Mouse (Mus musculus): Measurements from ENCODE around the gene Ccdc24. TPM values are rescaled to one million over a fixed set of nuclear protein-coding genes. Genes with fewer than 3 reads are reported as not detected.
A peak's percentile ranks its signal among the peaks of the same experiment; 100 is the strongest.

Ccdc24 gene
- total and polyA plus RNA-seq, 2 experiments from 2014 or later = 0.27 to 1.4 TPM

DNA sequence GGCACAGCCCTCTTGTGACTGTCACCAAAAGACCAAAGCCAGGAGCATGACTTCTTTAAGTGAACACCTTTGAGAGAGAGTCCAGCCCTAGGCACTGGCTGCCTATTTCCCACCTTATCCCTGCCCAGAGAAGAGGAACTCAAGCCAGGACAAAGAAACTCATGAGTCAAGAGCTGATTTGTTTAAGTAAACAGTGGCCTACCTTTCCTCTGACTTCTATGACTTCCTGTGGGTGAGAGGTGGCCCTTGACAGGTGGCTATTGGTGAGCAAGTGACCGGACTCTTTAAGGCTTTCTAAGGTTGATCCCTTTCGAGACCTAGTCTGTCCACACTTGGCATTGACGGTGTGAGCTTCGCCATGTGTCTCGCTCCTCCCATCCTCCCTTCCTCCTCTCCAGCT lies 31.5 kb downstream of the Ccdc24 start:
- DNase-seq (ENCODE audit: low spot score) (no peak), ATAC-seq (ENCODE audit: insufficient read depth, low read depth) (no peak)
- H3K36me3 ChIP-seq (replicated peaks; ENCODE audit: control insufficient read depth, insufficient read depth, low read length) = no peaks in the 10 kb centered on the region
- 88% methylated on average over 5 of the region's 5 CpGs for WGBS
- no peak overlapping the region for H3K9ac ChIP-seq (replicated peaks; ENCODE audit: low read depth, low read length)
- no peak overlapping the region for H3K4me3 ChIP-seq (ENCODE audit: low read depth, low read length)
- no peak for TF ChIP-seq CTCF (IDR thresholded peaks at IDR 0.05; ENCODE audit: low read depth)
- no peak for TF ChIP-seq EP300 (IDR thresholded peaks at IDR 0.05; ENCODE audit: low read depth)
- H3K9me3 ChIP-seq (replicated peaks; ENCODE audit: control insufficient read depth, low read length) = no peaks in the 10 kb centered on the region
- H3K27me3 ChIP-seq (ENCODE audit: control insufficient read depth, insufficient read depth, low read length) = no peaks in the 10 kb centered on the region
- no peak overlapping the region for H3K27ac ChIP-seq (ENCODE audit: low read depth)
- no peak overlapping the region for H3K4me2 ChIP-seq (ENCODE audit: low read depth, low read length)
- no peaks in the 10 kb centered on the region for H3K4me1 ChIP-seq (ENCODE audit: control insufficient read depth, insufficient read depth)

DNA sequence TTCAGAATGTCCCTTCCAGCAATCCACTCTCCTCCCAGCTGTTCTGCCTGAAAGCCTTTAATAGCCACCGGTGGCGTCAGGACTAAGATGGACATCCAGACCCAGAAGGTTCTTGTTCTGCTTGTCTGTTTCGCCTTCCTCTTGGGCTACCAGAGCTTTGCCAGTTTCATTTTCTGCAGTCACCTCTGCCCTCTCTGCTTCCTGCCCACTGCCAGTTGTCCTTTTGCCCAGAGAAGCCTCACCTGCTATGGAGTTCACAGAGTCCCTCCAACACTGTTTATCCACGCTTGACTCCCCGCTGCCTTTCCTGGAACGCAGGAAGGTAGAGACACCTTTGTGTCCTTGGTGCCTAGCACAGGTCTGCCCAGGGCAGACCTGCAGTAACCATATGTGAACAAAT lies 33.0 kb downstream of the Ccdc24 start:
- TF ChIP-seq EP300 (IDR thresholded peaks at IDR 0.05; ENCODE audit: low read depth) (no peak), CTCF (IDR thresholded peaks at IDR 0.05; ENCODE audit: low read depth) (no peak)
- H3K4me1 ChIP-seq (ENCODE audit: control insufficient read depth, insufficient read depth) = no peaks in the 10 kb centered on the region
- WGBS = 74% methylated on average over 6 of the region's 6 CpGs

DNA sequence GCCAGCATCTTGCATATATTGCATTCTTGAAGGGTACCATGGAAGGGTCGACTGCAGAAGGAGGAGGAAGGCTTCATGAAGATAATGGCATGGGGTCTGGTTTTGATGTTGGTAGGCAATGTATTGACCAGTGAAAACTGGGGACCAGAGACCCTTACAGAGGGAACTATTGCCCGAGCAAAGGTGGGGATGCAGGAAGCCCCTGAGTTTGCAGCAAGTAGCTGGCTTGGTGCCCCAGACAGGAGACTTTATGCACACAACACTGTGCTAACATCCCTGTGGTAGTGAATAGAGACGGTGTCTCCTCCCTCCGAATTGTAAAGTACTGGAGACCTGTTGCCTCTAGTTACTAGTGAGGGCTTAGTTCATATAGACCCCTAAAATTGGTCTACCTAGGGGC lies 35.1 kb downstream of the Ccdc24 start:
- 65% methylated on average over 4 of the region's 4 CpGs for WGBS
- no peak overlapping the region for H3K9ac ChIP-seq (replicated peaks; ENCODE audit: low read depth, low read length)
- 0 out of 2 replicates have a peak, but pooled peaks cover under 1% of the 10 kb centered on the region for H3K4me1 ChIP-seq (ENCODE audit: control insufficient read depth, insufficient read depth)
- TF ChIP-seq EP300 (IDR thresholded peaks at IDR 0.05; ENCODE audit: low read depth) = no peak
- no peak for TF ChIP-seq CTCF (IDR thresholded peaks at IDR 0.05; ENCODE audit: low read depth)
- H3K27ac ChIP-seq (ENCODE audit: low read depth) = no peak overlapping the region
- no peak overlapping the region for H3K4me3 ChIP-seq (ENCODE audit: low read depth, low read length)
- no peak overlapping the region for H3K4me2 ChIP-seq (ENCODE audit: low read depth, low read length)
- no peak for DNase-seq (ENCODE audit: low spot score)
- H3K9me3 ChIP-seq (replicated peaks; ENCODE audit: control insufficient read depth, low read length) = no peaks in the 10 kb centered on the region
- no peaks in the 10 kb centered on the region for H3K36me3 ChIP-seq (replicated peaks; ENCODE audit: control insufficient read depth, insufficient read depth, low read length)
- no peak for ATAC-seq (ENCODE audit: insufficient read depth, low read depth)
- H3K27me3 ChIP-seq (ENCODE audit: control insufficient read depth, insufficient read depth, low read length) = 0 out of 2 replicates have a peak, but pooled peaks cover 4% of the 10 kb centered on the region

More for the DNA sequence above, 33.0 kb downstream of the Ccdc24 start:
- H3K9ac ChIP-seq (replicated peaks; ENCODE audit: low read depth, low read length) = no peak overlapping the region
- 0 out of 2 replicates have a peak, but pooled peaks cover 4% of the 10 kb centered on the region for H3K27me3 ChIP-seq (ENCODE audit: control insufficient read depth, insufficient read depth, low read length)
- H3K4me2 ChIP-seq (ENCODE audit: low read depth, low read length) = no peak overlapping the region
- no peaks in the 10 kb centered on the region for H3K36me3 ChIP-seq (replicated peaks; ENCODE audit: control insufficient read depth, insufficient read depth, low read length)
- no peak overlapping the region for H3K4me3 ChIP-seq (ENCODE audit: low read depth, low read length)
- no peak for DNase-seq (ENCODE audit: low spot score)
- ATAC-seq (ENCODE audit: insufficient read depth, low read depth) = no peak
- no peak overlapping the region for H3K27ac ChIP-seq (ENCODE audit: low read depth)
- no peaks in the 10 kb centered on the region for H3K9me3 ChIP-seq (replicated peaks; ENCODE audit: control insufficient read depth, low read length)

- Histone ChIP-seq H3K36me3 (replicated peaks; ENCODE audit: control insufficient read depth, insufficient read depth, low read length) (no peaks in the 10 kb centered on the region), H3K4me2 (ENCODE audit: low read depth, low read length) (peak overlapping the region; percentile 99), H3K9me3 (replicated peaks; ENCODE audit: control insufficient read depth, low read length) (no peaks in the 10 kb centered on the region), H3K27ac (ENCODE audit: low read depth) (peak overlapping the region; percentile 58), H3K27me3 (ENCODE audit: control insufficient read depth, insufficient read depth, low read length) (0 out of 2 replicates have a peak, but pooled peaks cover 4% of the 10 kb centered on the region), H3K4me3 (ENCODE audit: low read depth, low read length) (peak overlapping the region; percentile 76), H3K4me1 (ENCODE audit: control insufficient read depth, insufficient read depth) (peaks cover 8% of the 10 kb centered on the region; the same call in 1 of the 2 replicates), H3K9ac (replicated peaks; ENCODE audit: low read depth, low read length) (peak overlapping the region; percentile 56; the same call in 1 of the 2 replicates)
- TF ChIP-seq EP300 (IDR thresholded peaks at IDR 0.05; ENCODE audit: low read depth) = no peak
- no peak for TF ChIP-seq CTCF (IDR thresholded peaks at IDR 0.05; ENCODE audit: low read depth)
- WGBS = under 1% methylated on average over 43 of the region's 48 CpGs
- ATAC-seq (ENCODE audit: insufficient read depth, low read depth) (peak; percentile 88), DNase-seq (ENCODE audit: low spot score) (peak; percentile 89)
These were observed 36.1 kb downstream of the Ccdc24 start for GRCm38 (mm10) chr4:117836204-117836767.

DNA sequence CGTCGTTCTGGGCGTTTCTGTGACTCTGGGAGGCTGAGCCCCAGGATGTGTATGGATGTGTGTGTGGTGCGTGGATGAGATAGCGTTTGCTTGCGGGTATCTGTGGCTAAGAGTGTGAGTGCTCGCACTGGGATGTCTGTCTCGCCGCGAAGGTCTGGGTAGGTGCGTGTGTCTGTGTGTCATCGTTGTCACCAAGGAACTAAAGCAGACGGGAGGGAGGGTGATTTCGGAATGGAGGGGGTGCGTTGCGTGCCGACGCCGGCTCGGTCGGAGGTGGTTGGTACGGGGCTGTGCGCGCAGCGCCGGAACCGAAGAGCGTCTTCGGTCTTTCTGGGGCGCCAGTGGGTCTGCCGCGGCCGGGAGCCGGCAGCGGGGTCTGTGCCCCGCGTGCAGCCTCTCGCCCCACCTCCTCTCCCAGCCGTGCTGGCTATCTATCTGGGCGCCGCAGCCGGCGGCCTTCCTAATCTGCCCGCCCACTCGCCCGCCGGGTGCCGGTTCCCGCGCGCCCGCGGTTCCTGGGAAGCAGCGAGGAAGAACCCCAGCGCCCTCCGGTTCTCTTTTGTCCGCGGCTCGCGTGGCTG lies 36.7 kb downstream of the Ccdc24 start:
- no peak for TF ChIP-seq EP300 (IDR thresholded peaks at IDR 0.05; ENCODE audit: low read depth)
- TF ChIP-seq CTCF (IDR thresholded peaks at IDR 0.05; ENCODE audit: low read depth) = no peak
- Histone ChIP-seq H3K36me3 (replicated peaks; ENCODE audit: control insufficient read depth, insufficient read depth, low read length) (no peaks in the 10 kb centered on the region), H3K9me3 (replicated peaks; ENCODE audit: control insufficient read depth, low read length) (no peaks in the 10 kb centered on the region), H3K4me2 (ENCODE audit: low read depth, low read length) (peak overlapping the region; percentile 99), H3K9ac (replicated peaks; ENCODE audit: low read depth, low read length) (peak overlapping the region; percentile 56), H3K4me1 (ENCODE audit: control insufficient read depth, insufficient read depth) (peaks cover 8% of the 10 kb centered on the region; the same call in 1 of the 2 replicates), H3K27ac (ENCODE audit: low read depth) (peak overlapping the region; percentile 58), H3K4me3 (ENCODE audit: low read depth, low read length) (peak overlapping the region; percentile 76), H3K27me3 (ENCODE audit: control insufficient read depth, insufficient read depth, low read length) (0 out of 2 replicates have a peak, but pooled peaks cover 4% of the 10 kb centered on the region)
- ATAC-seq (ENCODE audit: insufficient read depth, low read depth) (peak; percentile 19), DNase-seq (ENCODE audit: low spot score) (no peak)
- WGBS = 0% methylated on average over 50 of the region's 60 CpGs
